Mouse (Mus musculus) left cerebral cortex, adult 11 months (tissue): Measurements from ENCODE around the gene Crkl.

Experiments
- DNase-seq: peaks from one replicate; pipeline ENCODE4 v3.0.0; 2022; ENCODE audit warnings: low spot score

The Crkl gene

DNA sequence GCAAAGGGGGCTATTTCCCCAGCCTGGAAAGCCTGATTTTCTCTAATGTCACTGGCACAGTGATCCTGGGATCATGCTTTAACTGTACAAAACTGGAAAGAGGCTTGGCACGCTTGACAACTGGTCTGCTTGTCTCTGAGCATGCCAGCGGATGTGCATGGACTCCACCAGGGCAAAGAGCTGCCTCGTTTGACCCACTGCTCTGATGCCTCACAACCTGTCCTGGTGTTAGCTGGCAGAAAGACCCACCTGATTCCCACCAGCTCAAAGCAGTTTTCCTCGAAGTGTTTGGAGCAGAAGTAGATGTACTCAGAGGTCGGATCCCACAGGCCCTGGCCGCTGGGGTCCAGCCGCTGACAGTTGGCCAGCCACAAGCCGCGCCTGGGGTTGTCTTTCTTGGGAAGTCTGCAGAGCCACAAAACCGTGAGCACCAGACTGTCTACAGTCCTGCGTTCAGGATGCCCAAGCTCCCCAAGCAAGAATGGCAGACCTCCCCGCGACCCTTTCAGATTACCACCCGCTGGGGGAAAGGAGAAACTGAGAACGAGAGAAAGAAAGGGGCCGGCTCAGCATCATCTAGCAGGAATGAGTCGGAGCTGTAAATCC lies 78.3 kb downstream of the Crkl start:
- no peak for DNase-seq

GRCm38 (mm10) chr16:17530640-17531288 lies 79.0 kb downstream of the Crkl start, which contains the start of gene Thap7:
Gene Thap7 (minus strand): TSS chr16:17531136.
- peak; percentile 91 for DNase-seq

DNA sequence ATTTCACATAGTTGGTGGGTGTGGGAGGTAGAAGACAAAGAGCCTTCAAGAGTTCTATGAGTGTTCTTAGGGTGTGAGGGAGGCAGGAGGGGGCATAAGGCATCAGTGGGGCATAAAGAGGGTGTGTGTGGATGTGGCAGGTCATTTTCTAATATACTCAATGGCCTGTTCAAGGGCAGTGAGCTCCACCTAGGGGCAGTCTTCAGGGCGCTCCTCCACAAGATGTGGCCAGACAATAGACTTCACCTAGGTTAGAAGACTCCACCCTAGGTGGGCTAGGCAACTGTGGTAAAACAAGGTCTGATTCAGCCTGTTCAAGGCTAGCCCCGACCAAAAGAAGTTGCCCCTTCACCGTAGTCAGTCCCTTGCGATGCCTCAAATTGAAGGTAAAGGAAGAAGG lies 80.5 kb downstream of the Crkl start:
- DNase-seq = no peak

- no peak for DNase-seq
Observed at GRCm38 (mm10) chr16:17532676-17533329, 81.0 kb downstream of the Crkl start.

DNA sequence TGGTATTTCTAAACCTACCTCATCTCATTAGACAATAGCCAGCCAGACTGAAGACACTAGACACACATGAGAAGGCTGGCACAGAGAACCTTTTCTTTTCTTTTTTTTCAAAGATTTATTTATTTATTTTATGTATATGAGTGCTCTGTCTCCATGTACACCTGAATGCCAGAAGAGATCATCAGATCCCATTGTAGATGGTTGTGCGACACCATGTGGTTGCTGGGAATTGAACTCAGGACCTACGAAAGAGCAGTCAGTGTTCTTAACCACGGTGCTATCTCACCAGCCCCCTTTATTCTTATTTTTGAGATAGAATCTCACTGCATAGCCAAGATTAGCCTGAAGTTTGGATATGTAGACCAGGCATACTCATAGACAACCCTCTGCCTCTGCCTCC lies 84.8 kb downstream of the Crkl start:
- no peak for DNase-seq
